Mouse (Mus musculus) heart, postnatal 0 days (tissue): ENCODE results near the gene Tgfbr2. TPM values are rescaled to one million over a fixed set of nuclear protein-coding genes. Genes with fewer than 3 reads are reported as not detected.
A peak's percentile ranks its signal among the peaks of the same experiment; 100 is the strongest.

ENCODE experiments used
- ATAC-seq: fragments of 200-750 bp; cut with Nextera tagmentation; 2 replicates; pipeline ENCODE4 v1.8.0; 2017; ENCODE audit warnings: low read depth, moderate number of reproducible peaks, moderate library complexity; ENCODE audit not compliant: insufficient read depth
- DNase-seq: peaks from one replicate; pipeline ENCODE4 v3.0.0-alpha.2; 2016; ENCODE audit warnings: low spot score
- H3K27ac ChIP-seq: fragments of 300-500 bp; sonication (generic); 2 replicates; pipeline ENCODE4 v1.5.1; 2014; ENCODE audit warnings: low read depth, mild to moderate bottlenecking
- H3K27me3 ChIP-seq: fragments of 300-500 bp; sonication (generic); 2 replicates; pipeline ENCODE4 v1.6.1; 2014; ENCODE audit warnings: low read length, mixed read lengths; ENCODE audit not compliant: control insufficient read depth, insufficient read depth
- H3K36me3 ChIP-seq: fragments of 300-500 bp; sonication (generic); replicated peaks from 2 replicates; pipeline ENCODE4 v1.6.1; 2014; ENCODE audit warnings: low read length, mixed read lengths; ENCODE audit not compliant: control insufficient read depth, insufficient read depth
- H3K4me1 ChIP-seq: fragments of 300-500 bp; sonication (generic); 2 replicates; pipeline ENCODE4 v1.6.1; 2014; ENCODE audit warnings: antibody characterized with exemption; ENCODE audit not compliant: control insufficient read depth, insufficient read depth
- H3K4me2 ChIP-seq: fragments of 300-500 bp; sonication (generic); 2 replicates; pipeline ENCODE4 v1.6.1; 2014; ENCODE audit warnings: low read depth, mild to moderate bottlenecking, low read length, moderate library complexity
- H3K4me3 ChIP-seq: fragments of 300-500 bp; sonication (generic); 2 replicates; pipeline ENCODE4 v1.5.1; 2014; ENCODE audit warnings: low read depth, low read length
- H3K9ac ChIP-seq: fragments of 300-500 bp; sonication (generic); replicated peaks from 2 replicates; pipeline ENCODE4 v1.6.1; 2014; ENCODE audit warnings: low read depth, low read length, mixed read lengths
- H3K9me3 ChIP-seq: fragments of 300-500 bp; sonication (generic); replicated peaks from 2 replicates; pipeline ENCODE4 v1.6.1; 2016; ENCODE audit warnings: low read length; ENCODE audit not compliant: control insufficient read depth
- CTCF ChIP-seq: IDR thresholded peaks from 2 replicates; pipeline ENCODE4 v1.5.1; 2016; ENCODE audit warnings: antibody characterized with exemption, control low read depth, low read depth
- EP300 ChIP-seq: IDR thresholded peaks from 2 replicates; pipeline ENCODE4 v1.6.1; 2016; ENCODE audit warnings: antibody characterized with exemption, low read depth
- WGBS: fragments of 180-500 bp; shearing (Covaris S2); extraction: QIAGEN DNeasy Blood & Tissue Kit; methylation state at CpG from one replicate; pipeline ENCODE4 v1.1.7; 2014; 5-methylcytosine and 5-hydroxymethylcytosine counted together
- polyA plus RNA-seq: library from polyadenylated mRNA; unstranded; fragments of >200 nt; fragmentation: Nextera tagmentation; extraction: Ambion mirVana; gene quantifications from 2 replicates; pipeline ENCODE4 v1.2.1, GENCODE M21; 2015
- total RNA-seq: library from RNA; depleted of rRNA; stranded (reverse); fragments of >200 nt; gene quantifications from 2 replicates; pipeline ENCODE4 v1.2.3, GENCODE M21; 2014; ENCODE audit warnings: low replicate concordance

The Tgfbr2 gene
- total and polyA plus RNA-seq, 2 experiments from 2014 or later: 16.0 to 70.8 TPM

DNA sequence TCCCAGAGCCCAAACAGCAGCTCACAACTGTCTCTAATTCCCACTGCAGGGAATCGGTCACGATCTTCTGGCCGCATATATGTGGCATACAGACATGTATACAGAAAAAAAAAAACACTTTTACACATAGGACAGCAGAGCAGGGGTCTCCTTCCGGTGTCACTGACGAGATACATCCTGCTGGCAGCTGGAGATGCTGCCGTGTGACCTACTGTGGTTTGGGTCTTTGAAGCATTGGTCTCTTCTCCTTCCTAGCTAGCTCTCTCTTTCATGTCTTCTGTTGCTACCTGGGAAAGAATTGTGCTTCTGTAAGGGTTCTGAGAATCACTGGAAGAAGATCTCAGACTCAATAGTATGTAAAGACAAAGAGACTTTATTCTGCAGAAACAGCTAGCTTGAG lies 39.1 kb upstream of the Tgfbr2 start:
- WGBS: 82% methylated on average over 6 of the region's 6 CpGs
- peak overlapping the region; percentile 63; the same call in 1 of the 2 replicates for H3K27ac ChIP-seq
- no peak overlapping the region for H3K4me3 ChIP-seq
- DNase-seq (no peak), ATAC-seq (no peak)
- TF ChIP-seq EP300: no peak
- no peak for TF ChIP-seq CTCF
- no peak overlapping the region for H3K4me2 ChIP-seq
- H3K27me3 ChIP-seq: no peaks in the 10 kb centered on the region
- no peak overlapping the region for H3K9ac ChIP-seq
- no peaks in the 10 kb centered on the region for H3K36me3 ChIP-seq
- H3K4me1 ChIP-seq: peaks cover 21% of the 10 kb centered on the region
- no peaks in the 10 kb centered on the region for H3K9me3 ChIP-seq

DNA sequence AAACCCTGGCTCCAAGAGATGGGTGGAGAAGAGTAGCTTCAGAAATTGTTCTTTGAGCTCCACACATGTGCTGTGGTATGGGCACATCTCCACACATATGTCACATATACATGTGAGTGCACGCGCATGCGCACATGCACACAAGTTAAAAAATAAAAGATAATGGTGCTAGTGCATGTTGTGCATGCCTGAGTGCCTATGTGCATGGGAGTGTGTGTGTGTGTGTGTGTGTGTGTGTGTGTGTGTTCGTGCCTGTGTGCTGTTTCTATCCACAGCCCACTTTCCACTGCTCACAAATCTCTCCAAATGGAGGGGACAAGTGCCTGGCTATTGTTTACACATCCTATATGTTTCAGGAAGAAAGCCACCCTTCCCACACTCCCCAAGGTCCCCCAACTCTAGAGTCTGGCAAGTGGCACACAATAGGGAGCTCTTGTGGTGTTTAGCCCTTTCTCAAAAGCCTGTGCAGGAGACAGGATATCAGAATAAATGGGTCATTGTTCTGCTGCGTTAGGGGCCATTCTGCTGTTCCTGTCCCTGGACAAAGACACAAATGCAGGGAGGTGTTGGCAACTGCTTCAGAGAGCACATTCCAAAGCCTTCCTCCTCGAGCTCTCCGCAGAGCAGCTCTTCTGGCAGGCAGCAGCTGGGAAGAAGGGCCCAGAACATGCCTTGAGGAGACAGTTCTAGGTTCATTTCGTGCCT lies 37.9 kb upstream of the Tgfbr2 start:
- Histone ChIP-seq H3K4me1 (peaks cover 21% of the 10 kb centered on the region), H3K27ac (peak overlapping the region; percentile 63), H3K4me2 (no peak overlapping the region), H3K27me3 (no peaks in the 10 kb centered on the region), H3K36me3 (no peaks in the 10 kb centered on the region), H3K9me3 (no peaks in the 10 kb centered on the region), H3K4me3 (no peak overlapping the region), H3K9ac (no peak overlapping the region)
- ATAC-seq: peak; percentile 68
- TF ChIP-seq CTCF (no peak), EP300 (no peak)
- 46% methylated on average over 8 of the region's 8 CpGs for WGBS
- DNase-seq: peak; percentile 65

DNA sequence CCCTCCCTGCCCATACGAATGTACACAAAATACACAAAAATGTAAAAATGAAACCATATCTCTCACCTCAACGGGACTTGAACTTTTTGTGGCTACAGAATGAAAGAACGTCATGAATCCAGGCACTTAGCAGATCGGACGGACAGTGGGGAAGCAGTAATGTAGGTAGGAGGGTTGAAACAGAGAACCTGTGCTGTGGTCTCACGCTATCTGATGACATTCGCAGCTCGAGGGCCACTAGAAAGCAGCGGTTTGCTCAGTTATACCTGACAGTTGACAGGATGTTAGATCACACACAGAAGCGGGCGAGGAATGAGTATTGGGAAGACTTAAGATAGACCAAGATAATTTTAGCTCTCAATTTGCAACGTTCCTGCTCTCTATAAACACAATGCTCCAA lies 36.9 kb upstream of the Tgfbr2 start:
- no peak overlapping the region for H3K27ac ChIP-seq

DNA sequence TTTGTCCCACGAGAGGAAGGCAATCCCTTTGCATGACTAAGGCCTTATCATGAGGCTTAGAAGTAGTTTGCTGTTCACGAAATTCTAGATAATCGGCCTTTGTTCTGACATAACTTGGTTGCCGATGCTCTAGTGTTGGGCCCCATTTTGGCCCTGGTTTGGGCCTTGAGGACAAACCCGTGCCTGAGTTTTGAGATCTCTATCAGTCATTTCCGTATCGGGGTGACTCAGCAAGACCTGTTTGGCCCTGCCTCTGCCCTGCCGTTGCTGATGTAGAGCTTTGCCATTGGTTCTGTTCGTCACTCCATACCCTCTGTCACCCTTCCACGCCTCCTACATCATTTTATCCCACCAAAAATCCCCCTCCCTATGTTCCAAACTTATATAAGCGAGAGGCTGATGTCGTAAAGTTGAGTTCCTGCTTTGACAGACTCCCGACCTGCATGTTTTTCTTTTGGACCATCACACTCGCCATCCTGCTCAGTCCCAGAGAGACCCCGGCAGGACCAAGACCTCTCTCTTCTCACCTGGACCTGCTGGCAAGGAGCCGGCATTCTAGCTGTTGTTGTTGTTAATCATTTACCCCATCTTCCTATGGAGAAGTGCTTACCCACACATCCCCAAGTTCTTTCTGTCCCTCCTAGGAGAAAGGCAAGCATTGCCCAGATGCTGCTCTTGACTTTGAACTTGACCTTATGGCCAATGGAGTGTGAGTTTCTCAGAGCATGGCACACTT lies 33.2 kb upstream of the Tgfbr2 start:
- no peak overlapping the region for H3K4me3 ChIP-seq
- DNase-seq (no peak), ATAC-seq (no peak)
- H3K36me3 ChIP-seq: no peaks in the 10 kb centered on the region
- H3K27me3 ChIP-seq: no peaks in the 10 kb centered on the region
- no peak overlapping the region for H3K9ac ChIP-seq
- peaks cover 15% of the 10 kb centered on the region for H3K4me1 ChIP-seq
- no peak overlapping the region for H3K27ac ChIP-seq
- no peaks in the 10 kb centered on the region for H3K9me3 ChIP-seq
- 81% methylated on average over 16 of the region's 16 CpGs for WGBS
- no peak overlapping the region for H3K4me2 ChIP-seq
- TF ChIP-seq EP300: no peak
- no peak for TF ChIP-seq CTCF

More for the DNA sequence above, 36.9 kb upstream of the Tgfbr2 start:
- peaks cover 21% of the 10 kb centered on the region for H3K4me1 ChIP-seq
- H3K36me3 ChIP-seq: no peaks in the 10 kb centered on the region
- no peak for ATAC-seq
- TF ChIP-seq EP300: no peak
- no peak for TF ChIP-seq CTCF
- H3K4me3 ChIP-seq: no peak overlapping the region
- DNase-seq: no peak
- H3K9me3 ChIP-seq: no peaks in the 10 kb centered on the region
- no peak overlapping the region for H3K9ac ChIP-seq
- H3K27me3 ChIP-seq: no peaks in the 10 kb centered on the region
- H3K4me2 ChIP-seq: no peak overlapping the region; the same call in 1 of the 2 replicates
- 61% methylated on average over 12 of the region's 12 CpGs for WGBS

DNA sequence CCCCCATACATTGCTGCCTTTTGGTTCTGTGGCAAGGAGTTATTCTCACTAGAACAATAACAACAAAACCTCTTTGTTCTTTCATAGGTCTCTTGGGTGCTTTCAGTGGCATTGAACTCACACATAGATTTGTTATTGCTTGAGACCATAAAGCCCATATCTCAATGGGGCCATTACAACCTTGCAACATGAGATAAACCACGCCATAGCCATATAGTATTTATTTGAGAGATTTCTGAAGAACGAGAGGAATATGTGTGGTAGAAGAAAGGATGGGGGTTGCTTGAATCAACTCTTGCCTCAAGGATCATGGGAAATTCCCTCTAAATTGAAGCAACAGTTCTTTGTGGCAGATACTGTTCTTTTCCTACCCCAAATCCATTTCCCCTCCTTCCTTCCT lies 31.7 kb upstream of the Tgfbr2 start:
- no peak overlapping the region for H3K9ac ChIP-seq
- no peaks in the 10 kb centered on the region for H3K9me3 ChIP-seq
- no peak for ATAC-seq
- H3K4me1 ChIP-seq: 0 out of 2 replicates have a peak, but pooled peaks cover under 1% of the 10 kb centered on the region
- TF ChIP-seq EP300 (no peak), CTCF (no peak)
- H3K4me2 ChIP-seq: no peak overlapping the region
- no peaks in the 10 kb centered on the region for H3K36me3 ChIP-seq
- DNase-seq: no peak
- H3K27me3 ChIP-seq: no peaks in the 10 kb centered on the region
- H3K27ac ChIP-seq: no peak overlapping the region
- no peak overlapping the region for H3K4me3 ChIP-seq
- WGBS: 65% methylated on average over 2 of the region's 2 CpGs
